Mouse (Mus musculus) MEL (cell line): ENCODE data around the gene Me1. TPM values are rescaled to one million over a fixed set of nuclear protein-coding genes. Genes with fewer than 3 reads are reported as not detected.

Experiments
- DNase-seq: peaks from one replicate; pipeline ENCODE4 v3.0.0; 2011; ENCODE audit warnings: low read depth, low spot score
- H3K27ac ChIP-seq: 2 replicates; pipeline ENCODE4 v1.5.1; 2012; ENCODE audit warnings: low read depth, mild to moderate bottlenecking, control low read depth, low read length, moderate library complexity; ENCODE audit not compliant: control insufficient read depth
- H3K27me3 ChIP-seq, 2 experiments: fragments of 150-350 bp in 1 of 2; sonication (generic) in 1 of 2; 2 replicates each; pipeline ENCODE4 v1.6.1; 2012; ENCODE audit warnings: low read length in 2 of 2, mild to moderate bottlenecking in 2 of 2, improper control_type of control experiment in 1 of 2, moderate library complexity in 1 of 2; ENCODE audit not compliant: insufficient read depth in 2 of 2, control insufficient read depth in 1 of 2
- H3K36me3 ChIP-seq, 2 experiments: 2 replicates each; pipeline ENCODE4 v1.6.1; 2012 to 2014; ENCODE audit warnings: low read length in 2 of 2, improper control_type of control experiment in 1 of 2, inconsistent platforms in 1 of 2, mild to moderate bottlenecking in 1 of 2; ENCODE audit not compliant: insufficient read depth in 2 of 2, control insufficient read depth in 1 of 2
- H3K4me1 ChIP-seq, 2 experiments: fragments of 150-350 bp in 1 of 2; sonication (generic) in 1 of 2; 2 replicates each; pipeline ENCODE4 v1.6.1; 2012; ENCODE audit warnings: low read length in 2 of 2, improper control_type of control experiment in 1 of 2, mild to moderate bottlenecking in 1 of 2; ENCODE audit not compliant: insufficient read depth in 2 of 2, control insufficient read depth in 1 of 2
- H3K4me3 ChIP-seq, 2 experiments: fragments of 150-350 bp in 1 of 2; sonication (generic) in 1 of 2; 2 replicates each; pipeline ENCODE4 v1.5.1; 2012; ENCODE audit warnings: low read depth in 2 of 2, low read length in 2 of 2, mild to moderate bottlenecking in 2 of 2, moderate library complexity in 2 of 2, control low read depth in 1 of 2, improper control_type of control experiment in 1 of 2; ENCODE audit not compliant: control insufficient read depth in 1 of 2, insufficient read depth in 1 of 2
- H3K79me2 ChIP-seq: 2 replicates; pipeline ENCODE4 v1.6.1; 2012; ENCODE audit warnings: mild to moderate bottlenecking, low read length, moderate library complexity; ENCODE audit not compliant: control insufficient read depth, poor library complexity, insufficient read depth
- H3K9ac ChIP-seq: 2 replicates; pipeline ENCODE4 v1.6.1; 2012; ENCODE audit warnings: low read depth, mild to moderate bottlenecking, control low read depth, low read length, moderate library complexity; ENCODE audit not compliant: control insufficient read depth, poor library complexity, severe bottlenecking
- H3K9me3 ChIP-seq: fragments of 150-350 bp; sonication (generic); replicated peaks from 2 replicates; pipeline ENCODE4 v1.6.1; 2012; ENCODE audit warnings: mild to moderate bottlenecking, low read length, improper control_type of control experiment, moderate library complexity; ENCODE audit not compliant: insufficient read depth
- BHLHE40 ChIP-seq: IDR thresholded peaks from 2 replicates; pipeline ENCODE4 v1.6.1; 2012; ENCODE audit warnings: low read depth, mild to moderate bottlenecking, inconsistent platforms, low read length, improper control_type of control experiment, borderline replicate concordance
- CHD1 ChIP-seq: IDR thresholded peaks from 2 replicates; pipeline ENCODE4 v1.6.1; 2012; ENCODE audit warnings: low read depth, mild to moderate bottlenecking, inconsistent platforms, low read length, improper control_type of control experiment
- CHD2 ChIP-seq: IDR thresholded peaks from 2 replicates; pipeline ENCODE4 v1.6.1; 2011; ENCODE audit warnings: low read length, improper control_type of control experiment
- E2F4 ChIP-seq: IDR thresholded peaks from 2 replicates; pipeline ENCODE4 v1.6.1; 2011; ENCODE audit warnings: low read depth, low read length, improper control_type of control experiment, borderline replicate concordance
- ELF1 ChIP-seq: IDR thresholded peaks from 2 replicates; pipeline ENCODE4 v1.6.1; 2014; ENCODE audit warnings: low read depth, mild to moderate bottlenecking, inconsistent platforms, low read length, improper control_type of control experiment, moderate library complexity
- GABPA ChIP-seq: IDR thresholded peaks from 2 replicates; pipeline ENCODE4 v1.6.1; 2012; ENCODE audit warnings: low read depth, mild to moderate bottlenecking, inconsistent platforms, low read length, improper control_type of control experiment, moderate library complexity
- HCFC1 ChIP-seq: IDR thresholded peaks from 2 replicates; pipeline ENCODE4 v1.6.1; 2012; ENCODE audit warnings: low read depth, mild to moderate bottlenecking, inconsistent platforms, low read length, improper control_type of control experiment, moderate library complexity
- JUND ChIP-seq: IDR thresholded peaks from 2 replicates; pipeline ENCODE4 v1.6.1; 2011; ENCODE audit warnings: low read depth, mild to moderate bottlenecking, improper control_type of control experiment, low read length
- KAT2A ChIP-seq: conservative IDR thresholded peaks from 2 replicates; pipeline ENCODE4 v1.6.1; 2012; ENCODE audit warnings: low read depth, low read length, improper control_type of control experiment, inconsistent platforms
- MAX ChIP-seq: IDR thresholded peaks from 2 replicates; pipeline ENCODE4 v1.6.1; 2011; ENCODE audit warnings: low read length, improper control_type of control experiment
- MEF2A ChIP-seq: IDR thresholded peaks from 2 replicates; pipeline ENCODE4 v1.6.1; 2014; ENCODE audit warnings: low read depth, mild to moderate bottlenecking, inconsistent platforms, low read length, improper control_type of control experiment; ENCODE audit not compliant: poor library complexity, insufficient replicate concordance, severe bottlenecking; ENCODE audit errors: extremely low read depth
- MXI1 ChIP-seq: IDR thresholded peaks from 2 replicates; pipeline ENCODE4 v1.6.1; 2011; ENCODE audit warnings: mild to moderate bottlenecking, low read depth, low read length, improper control_type of control experiment
- MYB ChIP-seq: IDR thresholded peaks from 2 replicates; pipeline ENCODE4 v1.6.1; 2011; ENCODE audit warnings: mild to moderate bottlenecking, low read depth, low read length, improper control_type of control experiment
- NELFE ChIP-seq: IDR thresholded peaks from 2 replicates; pipeline ENCODE4 v1.6.1; 2011; ENCODE audit warnings: low read depth, low read length, improper control_type of control experiment
- NRF1 ChIP-seq: IDR thresholded peaks from 2 replicates; pipeline ENCODE4 v1.6.1; 2014; ENCODE audit warnings: low read depth, mild to moderate bottlenecking, inconsistent platforms, low read length, improper control_type of control experiment, moderate library complexity; ENCODE audit not compliant: poor library complexity, insufficient read depth, severe bottlenecking
- POLR2AphosphoS2 ChIP-seq: IDR thresholded peaks from 2 replicates; pipeline ENCODE4 v1.6.1; 2011; ENCODE audit warnings: low read length, improper control_type of control experiment
- POLR2AphosphoS5 ChIP-seq: IDR thresholded peaks from 2 replicates; pipeline ENCODE4 v1.6.1; 2012; ENCODE audit warnings: low read depth, borderline replicate concordance, mild to moderate bottlenecking, inconsistent platforms, low read length, moderate library complexity, mixed read lengths
- RAD21 ChIP-seq: IDR thresholded peaks from 2 replicates; pipeline ENCODE4 v1.6.1; 2011; ENCODE audit warnings: mild to moderate bottlenecking, low read depth, low read length, improper control_type of control experiment
- RCOR1 ChIP-seq: IDR thresholded peaks from 2 replicates; pipeline ENCODE4 v1.6.1; 2012; ENCODE audit warnings: low read depth, mild to moderate bottlenecking, inconsistent platforms, low read length, improper control_type of control experiment
- TAL1 ChIP-seq: IDR thresholded peaks from 2 replicates; pipeline ENCODE4 v1.6.1; 2012; ENCODE audit warnings: mild to moderate bottlenecking, inconsistent platforms, low read length, moderate library complexity, mixed read lengths
- TBP ChIP-seq: IDR thresholded peaks from 2 replicates; pipeline ENCODE4 v1.8.0; 2011; ENCODE audit warnings: low read depth, low read length, improper control_type of control experiment
- TCF12 ChIP-seq: IDR thresholded peaks from 2 replicates; pipeline ENCODE4 v1.6.1; 2014; ENCODE audit warnings: low read depth, mild to moderate bottlenecking, inconsistent platforms, low read length, improper control_type of control experiment, moderate library complexity
- USF1 ChIP-seq: IDR thresholded peaks from 2 replicates; pipeline ENCODE4 v1.6.1; 2014; ENCODE audit warnings: low read depth, mild to moderate bottlenecking, inconsistent platforms, low read length, improper control_type of control experiment, moderate library complexity
- ZMIZ1 ChIP-seq: IDR thresholded peaks from 2 replicates; pipeline ENCODE4 v1.6.1; 2012; ENCODE audit warnings: low read depth, mild to moderate bottlenecking, inconsistent platforms, low read length, improper control_type of control experiment, moderate library complexity
- polyA plus RNA-seq, 2 experiments: library from polyadenylated mRNA; stranded (reverse) in 1 of 2; unstranded in 1 of 2; fragments of >175 nt in 1 of 2; fragments of >200 nt in 1 of 2; gene quantifications; 2 replicates each; pipeline versions ENCODE4 v1.2.1 to v1.2.4; 2012; ENCODE audit warnings: low replicate concordance in 2 of 2, low read depth in 1 of 2; ENCODE audit not compliant: insufficient read length in 2 of 2, insufficient read depth in 1 of 2, missing spikeins in 1 of 2
- total RNA-seq: library from RNA; depleted of rRNA; stranded (reverse); fragments of 300-350 nt; gene quantifications from 2 replicates; pipeline ENCODE4 v1.2.3, GENCODE M21; 2012

Me1 gene
- total and polyA plus RNA-seq, 3 experiments, result 7.1 to 123 (median 23.4) TPM

- no peak for TF ChIP-seq CHD1
- TF ChIP-seq GABPA, result no peak
- TF ChIP-seq TCF12, result no peak
- no peak for TF ChIP-seq KAT2A
- no peak for TF ChIP-seq TAL1
- no peak for TF ChIP-seq NELFE
Measured at GRCm38 (mm10) chr9:86592676-86593668, 102.8 kb downstream of the Me1 start (continued).

DNA sequence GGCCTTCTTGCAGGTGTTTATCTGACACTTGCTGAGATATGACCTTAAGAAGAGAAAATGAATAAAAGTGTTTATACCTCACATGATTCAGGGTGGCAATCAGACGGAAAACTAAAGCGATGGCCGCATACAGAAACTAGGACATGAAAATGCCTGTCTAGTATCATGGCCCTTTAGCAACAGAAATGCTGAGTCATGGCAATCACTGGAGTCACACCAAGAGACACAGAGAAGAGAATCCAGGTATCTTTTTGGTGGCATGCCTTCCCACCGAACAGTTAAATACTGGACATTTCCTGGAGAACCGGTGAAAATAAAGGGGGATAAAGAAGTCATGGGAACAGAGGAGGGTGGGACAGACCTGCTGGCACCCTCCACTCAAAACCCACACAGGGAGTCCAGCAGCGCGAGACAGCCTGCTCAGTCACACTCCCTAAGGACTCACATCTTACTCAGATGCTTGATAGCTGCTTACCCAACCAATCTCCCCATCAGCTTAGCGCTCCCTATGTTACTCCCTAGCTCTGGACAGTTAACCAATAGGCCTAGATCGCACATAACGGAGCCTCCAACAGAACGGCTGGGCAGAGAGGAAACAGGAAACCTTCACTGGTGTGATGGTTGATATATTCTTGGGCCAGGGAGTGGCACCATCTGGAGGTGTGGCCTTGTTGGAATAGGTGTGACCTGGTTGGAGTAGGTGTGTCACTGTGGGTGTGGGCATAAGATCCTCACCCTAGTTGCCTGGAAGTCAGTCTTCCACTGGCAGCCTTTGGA, 108.5 kb downstream of the Me1 start:
- no peak for DNase-seq
- TF ChIP-seq RAD21 (no peak), TAL1 (no peak), MXI1 (no peak), POLR2AphosphoS2 (no peak), JUND (no peak), TBP (no peak), GABPA (no peak), E2F4 (no peak), ZMIZ1 (no peak), USF1 (no peak)
- no peaks in the 10 kb centered on the region for H3K27me3 ChIP-seq
- H3K4me1 ChIP-seq, result no peaks in the 10 kb centered on the region
- no peaks in the 10 kb centered on the region for H3K79me2 ChIP-seq
- no peaks in the 10 kb centered on the region for H3K9me3 ChIP-seq
- no peak overlapping the region for H3K27ac ChIP-seq
- no peak overlapping the region for H3K9ac ChIP-seq
- no peak overlapping the region for H3K4me3 ChIP-seq
- peaks cover 0 to 6% of the 10 kb centered on the region in 2 experiments; a peak in 2 of 4 replicates for H3K36me3 ChIP-seq

GRCm38 (mm10) chr9:86583740-86584139, 112.0 kb downstream of the Me1 start:
- Histone ChIP-seq H3K9ac (no peak overlapping the region), H3K36me3 (peaks cover 4 to 12% of the 10 kb centered on the region in 2 experiments), H3K4me3 (no peak overlapping the region), H3K79me2 (no peaks in the 10 kb centered on the region), H3K4me1 (peaks cover 0 to 7% of the 10 kb centered on the region in 2 experiments; a peak in 2 of 4 replicates), H3K27me3 (no peaks in the 10 kb centered on the region), H3K27ac (no peak overlapping the region), H3K9me3 (no peaks in the 10 kb centered on the region)
- DNase-seq, result peak; percentile 77
- TF ChIP-seq TCF12, result no peak
- 0 out of 2 replicates have a peak, but pooled peaks have one; percentile 27 for TF ChIP-seq HCFC1
- no peak for TF ChIP-seq POLR2AphosphoS2
- no peak for TF ChIP-seq RCOR1
- peak; percentile 47; the same call in 1 of the 2 replicates for TF ChIP-seq ELF1
- no peak for TF ChIP-seq NELFE
- TF ChIP-seq MXI1, result no peak
- TF ChIP-seq MAX, result no peak
- no peak for TF ChIP-seq TAL1
- TF ChIP-seq TBP, result no peak
- no peak for TF ChIP-seq ZMIZ1
- TF ChIP-seq RAD21, result peak; percentile 81
- TF ChIP-seq NRF1, result no peak
- no peak for TF ChIP-seq POLR2AphosphoS5
- no peak for TF ChIP-seq BHLHE40
- TF ChIP-seq MYB, result no peak
- TF ChIP-seq CHD2, result no peak
- no peak for TF ChIP-seq E2F4
- no peak for TF ChIP-seq JUND
- no peak for TF ChIP-seq MEF2A
